Mouse (Mus musculus) liver, adult (tissue): ENCODE data around the gene Figla.

ENCODE experiments used
- GATA4 ChIP-seq: IDR thresholded peaks from 2 replicates; pipeline ENCODE4 v1.6.1; 2014; ENCODE audit warnings: mild to moderate bottlenecking, low read length; ENCODE audit not compliant: insufficient replicate concordance

Gene Figla

DNA sequence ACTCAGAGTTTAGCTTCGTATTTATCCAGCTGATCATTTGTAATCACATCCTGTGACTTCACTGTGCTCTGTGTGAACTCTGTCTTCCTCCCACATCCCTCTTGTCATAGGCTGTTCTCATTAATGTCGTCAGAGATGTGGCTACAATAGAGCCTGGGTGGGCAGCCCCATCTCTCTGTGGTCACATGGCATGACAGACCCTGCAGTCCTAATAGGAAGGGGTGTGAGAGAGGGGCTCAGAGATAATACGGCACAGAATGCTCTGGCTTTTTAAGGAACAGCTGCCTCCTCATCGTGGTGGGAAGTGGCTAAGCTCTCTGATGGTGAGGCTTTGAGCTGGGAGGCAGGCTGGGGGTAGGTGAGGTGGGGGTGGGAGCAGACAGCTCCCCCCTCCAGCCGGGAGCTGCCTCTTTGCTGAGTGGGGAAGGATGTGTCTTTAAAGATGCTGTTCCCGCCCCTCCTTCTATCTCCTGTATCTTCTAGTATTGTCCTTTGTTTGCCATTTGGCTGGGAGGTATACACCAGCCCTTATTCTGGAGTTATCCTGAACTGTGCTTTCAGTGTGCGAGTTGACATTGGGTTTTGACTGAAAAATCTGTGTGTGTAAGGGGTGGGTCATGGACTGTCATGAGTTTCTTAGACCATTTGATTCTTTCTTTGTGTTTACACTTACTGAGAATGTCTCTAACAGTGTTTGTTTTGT lies 43.3 kb downstream of the Figla start:
- no peak for TF ChIP-seq GATA4

DNA sequence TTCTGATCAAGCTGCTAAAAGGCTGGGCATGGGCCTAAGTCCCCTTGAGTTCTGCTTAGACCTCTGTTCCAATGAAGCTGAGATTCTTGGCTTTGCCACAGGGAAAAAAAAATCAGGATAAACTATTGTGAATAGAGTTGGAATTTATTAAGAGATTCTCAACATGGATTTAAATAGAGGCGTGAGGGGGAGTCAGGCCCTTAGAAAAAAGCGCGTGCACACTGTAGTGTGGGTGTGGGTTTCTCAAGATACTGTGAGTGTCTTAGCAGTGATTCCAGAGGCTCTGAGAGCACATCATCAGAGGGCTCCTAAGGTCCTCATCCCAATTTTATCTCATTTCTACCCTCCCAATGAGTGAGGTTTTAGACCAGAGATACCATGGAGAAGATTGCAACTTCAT lies 44.2 kb downstream of the Figla start:
- TF ChIP-seq GATA4: no peak

DNA sequence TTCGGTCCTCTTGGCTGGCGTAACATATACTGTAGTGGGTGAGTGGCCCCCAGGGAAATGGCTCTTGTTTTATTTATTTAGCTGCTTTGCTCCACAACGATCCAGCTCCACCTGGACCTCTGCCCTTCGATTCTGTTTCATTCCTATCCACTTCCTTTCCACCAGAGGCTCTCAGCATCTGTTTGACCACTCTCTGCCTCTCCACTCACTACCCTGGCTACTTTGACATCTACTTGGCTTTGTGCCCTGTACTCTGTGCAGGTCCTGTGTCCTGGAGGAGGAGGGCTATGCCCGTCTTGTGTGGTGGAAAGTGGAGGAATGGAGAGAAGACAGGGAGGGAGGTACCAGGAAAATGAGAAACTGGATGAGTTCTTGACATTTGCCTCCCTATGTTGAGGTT lies 46.3 kb downstream of the Figla start:
- no peak for TF ChIP-seq GATA4

DNA sequence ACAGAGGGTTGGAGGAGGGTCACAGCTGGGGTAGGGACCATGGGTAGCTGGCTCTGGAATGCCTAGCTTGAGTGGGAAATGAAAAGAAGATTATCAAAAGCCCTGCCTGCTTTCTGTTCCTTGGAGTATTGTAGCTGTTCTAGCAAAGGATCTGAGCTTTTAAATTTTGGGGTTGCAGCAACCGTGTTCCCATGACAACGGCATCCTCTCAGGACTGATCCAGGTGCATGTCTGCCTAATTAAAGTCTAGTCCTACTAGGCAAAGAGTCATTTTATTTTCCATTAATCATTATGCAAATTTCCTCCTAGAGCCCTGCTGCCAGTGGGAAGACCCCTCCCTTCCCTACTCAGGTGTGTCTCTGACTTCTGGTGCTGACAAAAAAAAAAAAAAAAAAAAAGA lies 46.7 kb downstream of the Figla start:
- TF ChIP-seq GATA4: no peak

DNA sequence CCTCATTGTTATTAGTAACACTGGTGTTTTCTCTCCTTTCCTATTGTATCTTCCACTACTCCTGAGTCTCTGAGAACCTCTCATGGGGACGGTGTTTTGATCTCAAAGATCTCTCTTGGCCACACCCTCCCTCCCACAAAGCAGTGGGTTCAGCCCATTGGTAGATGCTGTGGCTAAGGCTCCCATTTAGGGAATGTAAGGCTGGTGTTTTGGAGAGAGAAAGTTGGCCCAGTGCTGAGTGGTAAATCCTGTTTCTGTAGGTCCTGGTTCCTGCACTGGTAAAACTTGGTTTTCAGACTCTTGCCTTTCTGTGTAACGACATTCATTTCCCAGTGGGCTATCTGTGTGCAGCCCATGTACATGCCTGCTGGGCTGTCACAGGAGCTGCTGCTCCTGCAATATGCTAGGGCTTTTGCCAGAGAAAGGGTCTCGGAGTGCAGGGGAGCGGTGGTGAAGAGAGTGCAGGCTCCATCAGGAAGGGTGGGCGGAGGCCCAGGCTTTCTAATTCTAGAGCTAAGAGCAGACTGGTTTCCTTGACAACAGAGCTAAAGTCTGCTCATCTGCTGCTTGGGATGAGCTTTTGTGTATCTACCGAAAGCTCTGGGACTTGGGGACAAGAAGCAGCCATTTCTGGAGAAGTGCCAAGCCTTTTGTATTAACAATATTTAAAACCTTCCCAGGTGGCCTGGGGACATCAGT lies 48.5 kb downstream of the Figla start:
- no peak for TF ChIP-seq GATA4

DNA sequence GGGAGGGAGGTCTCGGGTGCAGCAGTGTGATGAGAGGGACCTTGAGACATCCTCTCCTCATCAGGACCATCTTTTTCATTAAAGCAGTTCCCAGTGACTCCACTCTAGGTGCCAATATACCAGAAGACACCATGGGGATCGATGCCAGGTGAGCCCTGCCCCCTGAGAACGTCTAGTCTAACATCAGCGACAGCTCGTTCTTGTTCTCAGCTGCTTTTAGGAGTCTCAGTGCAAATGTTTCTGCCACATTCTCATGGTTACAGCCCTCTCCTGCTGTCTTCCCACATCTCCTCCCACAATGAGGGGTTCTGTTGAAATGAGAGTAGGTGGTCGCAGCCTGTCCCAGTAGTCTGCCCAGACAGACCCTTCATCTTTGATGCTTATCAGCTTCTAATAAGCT lies 50.8 kb downstream of the Figla start:
- TF ChIP-seq GATA4: no peak

DNA sequence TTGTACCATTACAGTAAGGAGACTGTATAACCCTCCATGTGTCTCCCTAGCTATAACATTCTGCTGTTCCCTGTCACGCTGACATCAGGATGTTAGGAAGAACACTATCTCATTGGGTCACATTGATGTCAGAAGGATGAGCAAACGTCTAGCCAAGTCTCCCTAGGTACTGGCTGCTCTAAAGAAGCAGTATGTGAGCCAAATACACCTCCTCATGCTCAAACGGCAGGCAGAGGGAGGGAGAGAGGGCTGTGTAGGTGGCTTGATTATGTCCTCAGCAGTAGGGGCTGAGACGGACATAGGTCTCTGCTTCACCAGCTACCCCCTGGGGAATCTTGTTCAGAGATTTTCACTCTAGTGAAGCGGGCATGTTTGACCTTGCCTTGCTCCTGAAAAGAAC lies 51.2 kb downstream of the Figla start:
- TF ChIP-seq GATA4: no peak

DNA sequence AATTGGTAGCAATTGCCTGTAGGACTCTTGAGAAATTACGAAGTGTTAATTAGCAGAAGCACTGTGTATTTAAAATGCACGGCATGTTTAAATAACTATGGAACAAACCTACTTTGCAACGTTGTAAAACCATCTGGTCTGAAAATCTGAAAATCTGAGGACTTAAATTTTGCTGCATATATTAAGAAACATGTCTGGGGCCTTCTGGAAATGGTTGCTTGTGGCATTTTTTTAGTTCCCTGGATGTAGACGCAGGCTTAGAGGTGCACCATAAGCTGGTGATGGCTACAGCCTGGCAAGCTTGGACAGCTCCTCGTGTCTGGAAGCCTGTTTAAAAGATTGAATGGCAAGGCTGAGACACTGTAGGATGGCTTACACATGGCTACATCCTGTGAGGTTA lies 53.0 kb downstream of the Figla start:
- TF ChIP-seq GATA4: no peak

DNA sequence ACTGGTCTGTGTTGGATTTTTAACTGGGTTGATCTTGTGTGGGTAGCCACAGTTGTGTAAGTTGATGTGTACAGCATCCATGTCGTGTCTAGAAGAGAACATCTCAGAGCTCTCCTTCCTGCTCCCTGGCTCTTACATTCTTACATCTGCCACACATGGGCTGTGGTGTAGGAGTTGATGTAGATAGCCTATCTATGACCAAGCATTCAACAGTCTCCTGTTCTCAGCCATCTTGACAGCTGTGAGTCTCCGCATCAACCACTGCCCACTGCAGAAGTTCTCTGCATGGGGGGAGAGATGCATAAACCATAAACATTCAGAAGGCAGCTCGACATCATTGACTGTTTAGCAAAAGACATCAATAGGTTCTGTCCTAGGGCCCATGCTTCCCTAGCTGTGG lies 53.9 kb downstream of the Figla start:
- TF ChIP-seq GATA4: no peak

DNA sequence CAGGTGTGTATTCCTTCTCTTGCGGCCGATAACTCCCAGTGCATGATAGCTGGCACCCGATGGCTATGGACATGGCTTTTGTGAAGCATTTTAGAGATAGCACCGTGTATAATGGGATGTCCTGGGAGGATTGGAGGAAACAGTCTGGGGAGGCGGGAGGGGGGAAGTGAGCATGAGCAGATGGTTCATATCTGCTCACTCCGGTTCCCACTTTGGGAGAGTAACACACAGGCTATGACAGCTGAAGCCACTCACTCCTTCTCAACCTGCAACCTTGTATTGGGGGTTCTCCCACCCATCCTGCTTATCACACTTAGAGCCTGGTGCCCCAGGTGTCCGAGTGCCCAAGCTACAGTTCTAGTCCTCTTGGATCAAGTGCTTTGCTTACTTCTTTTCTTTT lies 54.3 kb downstream of the Figla start:
- no peak for TF ChIP-seq GATA4
